Mouse (Mus musculus) NIH3T3 (cell line): Measurements from ENCODE around the gene Ptf1a.

ENCODE experiments used
- DNase-seq: peaks from one replicate; pipeline ENCODE4 v3.0.0-alpha.2; 2012; ENCODE audit warnings: low read depth

Gene Ptf1a

GRCm38 (mm10) chr2:19444931-19445831 is at the start of gene Ptf1a:
Gene Ptf1a (plus strand): TSS chr2:19445663.
- no peak for DNase-seq

- DNase-seq: no peak
These were observed 40.1 kb upstream of the Ptf1a start for GRCm38 (mm10) chr2:19405409-19405808.

GRCm38 (mm10) chr2:19406531-19406930 is 38.9 kb upstream of the Ptf1a start:
- peak; percentile 5 for DNase-seq

GRCm38 (mm10) chr2:19414222-19414965 is 31.1 kb upstream of the Ptf1a start:
- peak; percentile 62 for DNase-seq

GRCm38 (mm10) chr2:19415063-19415521 is 30.4 kb upstream of the Ptf1a start:
- peak; percentile 87 for DNase-seq

GRCm38 (mm10) chr2:19416066-19416465 is 29.4 kb upstream of the Ptf1a start:
- no peak for DNase-seq

GRCm38 (mm10) chr2:19419686-19420345 is 25.6 kb upstream of the Ptf1a start:
- DNase-seq: no peak

- DNase-seq: no peak
These were observed 23.2 kb upstream of the Ptf1a start for GRCm38 (mm10) chr2:19422226-19422625.

GRCm38 (mm10) chr2:19423086-19423485 is 22.4 kb upstream of the Ptf1a start:
- no peak for DNase-seq

- peak; percentile 76 for DNase-seq
These were observed 16.4 kb upstream of the Ptf1a start for GRCm38 (mm10) chr2:19429031-19429430.

- no peak for DNase-seq
These were observed 15.5 kb upstream of the Ptf1a start for GRCm38 (mm10) chr2:19429691-19430690.

- DNase-seq: no peak
These were observed 14.7 kb upstream of the Ptf1a start for GRCm38 (mm10) chr2:19430746-19431145.

GRCm38 (mm10) chr2:19431186-19431585 is 14.3 kb upstream of the Ptf1a start:
- DNase-seq: no peak

GRCm38 (mm10) chr2:19431614-19432323 is 13.7 kb upstream of the Ptf1a start:
- DNase-seq: no peak

GRCm38 (mm10) chr2:19444346-19444745 is 1.1 kb upstream of the Ptf1a start:
- DNase-seq: no peak

- DNase-seq: no peak
These were observed 523 bp downstream of the Ptf1a start for GRCm38 (mm10) chr2:19445871-19446501.

- DNase-seq: no peak
These were observed 1.3 kb downstream of the Ptf1a start for GRCm38 (mm10) chr2:19446746-19447145.

- DNase-seq: no peak
These were observed 2.7 kb downstream of the Ptf1a start for GRCm38 (mm10) chr2:19448042-19448700.

- DNase-seq: no peak
These were observed 3.8 kb downstream of the Ptf1a start for GRCm38 (mm10) chr2:19449308-19449707.
